Mouse (Mus musculus) liver, adult (tissue): ENCODE results near the gene Slc7a9.

Experiments used
- GATA4 ChIP-seq: IDR thresholded peaks from 2 replicates; pipeline ENCODE4 v1.6.1; 2014; ENCODE audit warnings: mild to moderate bottlenecking, low read length; ENCODE audit not compliant: insufficient replicate concordance

Gene Slc7a9

DNA sequence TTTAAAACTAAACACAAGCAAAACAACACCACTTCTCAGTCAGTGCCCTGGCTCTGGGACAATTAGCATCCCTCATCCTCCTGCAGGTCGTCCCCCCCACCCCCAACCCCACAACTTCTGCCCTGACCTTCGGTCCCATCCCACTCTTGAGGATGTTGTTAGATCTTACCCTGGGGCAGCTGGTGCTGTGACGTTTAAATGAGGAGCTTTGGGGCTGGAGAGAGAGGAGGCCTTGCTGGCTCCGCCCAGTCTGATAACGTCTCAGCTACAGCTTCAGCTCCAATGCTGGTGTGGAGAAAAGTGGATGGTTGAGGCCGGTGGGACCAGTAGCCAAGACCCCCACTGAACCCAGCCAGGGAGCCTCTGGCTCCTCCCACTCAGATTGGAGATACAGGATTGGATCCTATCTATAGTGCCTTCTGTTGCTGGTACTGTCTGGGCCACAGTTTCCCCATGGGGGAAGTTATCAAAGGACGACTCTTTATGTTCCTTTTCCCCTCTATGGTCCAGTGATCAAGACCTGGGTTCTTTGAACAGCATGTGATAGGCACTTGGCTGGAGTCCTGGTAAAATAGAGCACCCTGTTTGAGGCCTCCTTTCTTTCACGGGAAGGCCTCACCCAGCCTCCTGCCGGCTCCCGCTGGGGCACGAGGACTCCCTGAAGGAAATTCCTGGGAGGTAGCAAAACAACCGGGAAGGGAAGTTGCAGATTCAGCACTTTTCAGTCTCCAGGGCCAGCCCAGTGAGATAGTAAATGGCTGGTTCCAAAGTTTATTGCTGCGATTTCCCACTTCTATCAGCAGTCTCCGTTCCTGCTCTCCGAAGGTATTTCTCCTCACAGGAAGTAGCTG lies at the start of gene Slc7a9:
Gene Slc7a9, plus strand, starts transcription at position 801 of the 851 bp plus-strand sequence.
- TF ChIP-seq GATA4: no peak

DNA sequence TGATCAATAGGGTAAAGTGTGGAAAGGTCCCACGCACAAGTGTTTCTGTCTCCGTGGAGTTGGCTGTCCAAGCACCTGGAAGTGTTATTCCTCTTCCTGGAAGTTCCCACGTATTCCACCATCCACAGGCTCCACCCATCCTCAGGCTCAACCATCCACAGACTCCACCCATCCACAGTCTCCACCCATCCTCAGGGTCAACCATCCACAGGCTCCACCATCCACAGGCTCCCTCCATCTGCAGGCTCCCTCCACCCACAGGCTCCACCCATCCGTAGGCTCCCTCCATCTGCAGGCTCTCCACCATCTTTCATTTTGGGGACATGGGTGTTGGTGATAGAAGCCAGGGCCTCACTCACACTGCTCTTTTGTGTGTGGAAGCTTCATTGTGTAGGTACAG lies 47.4 kb upstream of the Slc7a9 start:
- no peak for TF ChIP-seq GATA4

DNA sequence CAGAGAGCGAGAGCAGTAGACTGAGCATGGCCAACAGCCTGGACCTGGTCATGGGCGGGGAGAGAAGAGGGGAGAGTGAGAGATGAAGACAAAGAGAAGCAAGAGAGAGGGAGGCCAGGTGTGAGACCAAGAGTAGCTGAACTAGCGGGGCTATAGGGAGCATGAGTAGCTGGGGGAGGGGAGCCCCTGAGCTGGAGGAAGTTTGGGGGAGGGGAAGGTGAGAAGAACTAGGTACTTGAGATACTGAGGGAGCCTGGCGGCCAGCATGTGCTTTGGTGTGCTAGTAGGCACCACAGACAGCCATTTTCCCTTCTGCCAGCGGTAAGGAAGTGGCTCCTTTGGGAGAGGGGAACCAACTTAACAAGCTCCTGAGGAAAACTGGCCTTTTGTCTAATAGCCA lies 33.4 kb upstream of the Slc7a9 start:
- no peak for TF ChIP-seq GATA4

DNA sequence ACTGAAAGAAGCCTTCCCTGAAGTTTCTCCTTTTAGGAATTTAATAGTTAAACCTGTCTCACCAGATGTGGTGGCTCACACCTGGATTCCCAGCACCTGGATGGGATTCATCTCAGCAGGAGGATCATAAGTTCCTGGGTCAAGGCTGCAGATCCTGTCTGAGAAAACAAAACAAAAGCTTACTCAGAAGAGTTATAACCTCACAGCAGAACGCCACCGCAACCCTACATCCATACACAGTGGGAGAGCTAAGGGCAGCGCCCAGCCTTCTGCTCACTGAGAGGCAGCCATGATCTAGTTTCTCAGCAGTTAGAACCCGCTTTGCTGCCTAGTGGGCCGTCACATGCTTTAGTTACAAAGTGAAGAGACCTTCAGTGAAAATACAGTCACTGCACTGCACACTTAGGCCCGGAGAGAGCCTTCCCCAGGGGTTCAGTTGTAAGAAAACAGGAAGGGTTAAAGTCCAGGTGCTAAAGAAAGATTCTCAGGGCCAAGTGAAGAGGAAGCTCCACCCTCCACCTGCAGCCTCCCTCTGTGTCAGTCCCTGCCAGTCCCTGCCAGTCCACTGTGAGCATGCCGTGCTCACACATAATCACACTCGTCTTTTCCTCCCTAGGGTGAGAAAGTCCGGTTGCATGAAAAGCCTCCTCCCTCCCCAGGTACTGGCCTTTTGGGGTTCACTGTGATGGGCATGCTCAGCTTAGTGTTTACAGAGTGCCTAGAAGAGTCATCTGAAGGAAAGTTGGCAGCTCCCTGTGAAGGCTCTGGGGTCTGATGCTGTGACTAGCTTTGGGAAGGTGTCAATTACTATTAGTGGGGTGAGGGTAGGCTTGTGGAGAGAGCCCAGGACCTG lies 32.6 kb upstream of the Slc7a9 start:
- no peak for TF ChIP-seq GATA4

DNA sequence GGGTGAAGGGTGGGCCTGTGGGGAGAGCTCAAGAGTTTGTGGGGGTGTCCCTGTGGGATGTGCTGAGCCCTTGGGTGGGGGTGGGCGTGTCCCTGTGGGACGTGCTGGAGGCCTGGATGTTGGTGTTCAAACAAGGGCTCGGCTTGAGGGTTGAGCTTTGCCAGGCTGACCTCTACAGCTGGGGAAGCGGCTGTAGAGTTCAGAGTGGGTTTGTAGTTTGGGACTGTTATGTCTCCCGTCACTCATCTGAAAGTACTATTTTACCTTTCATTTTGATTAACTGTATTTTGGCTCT lies 32.0 kb upstream of the Slc7a9 start:
- no peak for TF ChIP-seq GATA4

DNA sequence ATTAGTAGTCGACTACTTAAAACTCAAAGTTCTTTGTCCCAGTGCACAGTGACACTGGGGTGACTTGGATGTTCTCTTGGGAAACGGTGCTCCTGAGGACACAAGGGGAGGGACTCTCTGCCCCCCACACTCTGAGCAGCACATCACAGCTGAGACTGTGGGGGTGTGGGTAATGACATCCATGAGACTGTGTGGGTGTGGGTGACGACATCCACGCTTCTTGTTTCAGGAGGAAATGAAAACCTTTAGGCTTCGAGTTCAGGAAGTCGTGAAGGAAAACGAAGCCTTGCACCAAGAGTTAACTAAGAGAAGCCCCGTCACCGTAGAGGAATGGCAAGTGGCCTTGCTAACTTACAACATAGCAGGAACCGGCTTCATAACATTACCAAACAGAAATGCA lies 25.5 kb upstream of the Slc7a9 start:
- TF ChIP-seq GATA4: no peak

DNA sequence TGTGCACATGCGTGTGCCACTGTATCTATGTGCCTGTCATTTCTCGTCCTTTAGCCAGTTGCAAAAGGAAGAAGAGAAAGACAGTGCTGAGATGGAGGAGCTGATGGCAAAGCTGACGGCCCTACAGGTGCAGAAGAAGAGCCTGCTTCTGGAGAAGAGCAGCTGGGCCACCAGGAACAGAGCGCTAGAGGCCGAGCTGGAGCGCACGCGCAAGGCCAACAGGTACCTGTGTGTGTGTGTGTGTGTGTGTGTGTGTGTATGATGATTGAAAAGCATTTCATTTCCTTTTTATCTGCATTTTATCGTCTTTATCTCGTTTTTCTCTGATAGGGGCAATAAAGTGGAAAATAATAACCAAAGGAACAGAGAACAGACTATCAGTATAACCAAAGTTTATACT lies 20.4 kb upstream of the Slc7a9 start:
- no peak for TF ChIP-seq GATA4

DNA sequence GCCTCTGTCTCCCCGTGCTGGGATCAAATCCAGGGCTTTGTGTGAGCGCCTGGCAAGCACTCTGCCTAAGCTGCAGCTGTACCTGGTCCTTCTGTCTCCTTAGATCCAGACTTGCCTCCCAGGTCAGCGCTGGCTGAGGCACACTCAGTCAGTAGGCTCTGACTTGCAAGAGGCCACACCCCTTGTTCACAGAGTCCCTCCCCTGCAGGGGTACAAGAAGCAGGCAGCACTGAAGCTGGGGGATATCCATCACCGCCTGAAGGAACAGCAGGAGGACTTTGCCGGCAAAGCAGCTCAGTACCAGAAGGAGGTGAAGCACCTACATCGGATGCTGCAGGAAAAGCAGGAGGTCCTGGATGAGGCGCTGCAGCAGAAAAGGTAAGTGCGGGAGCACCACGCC lies 13.3 kb upstream of the Slc7a9 start:
- no peak for TF ChIP-seq GATA4

DNA sequence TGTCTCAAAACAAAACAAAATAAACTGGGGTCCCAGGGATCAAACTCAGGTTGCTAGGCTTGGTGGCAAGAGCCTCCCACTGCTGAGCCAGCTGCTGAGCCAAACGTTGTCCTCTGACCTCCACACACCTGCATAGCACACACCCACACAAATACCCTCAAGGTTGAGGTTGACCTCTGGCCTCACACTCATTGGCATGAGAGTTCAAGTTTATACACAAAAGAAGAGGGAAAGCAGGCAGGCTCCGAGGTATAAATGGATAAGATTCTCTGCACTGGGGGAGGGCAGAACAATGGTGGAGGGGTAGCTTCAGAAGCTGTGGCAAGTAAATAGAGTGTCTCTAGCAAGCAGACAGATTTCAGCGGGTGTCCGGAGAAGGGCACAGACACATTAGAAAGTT lies 1.1 kb upstream of the Slc7a9 start:
- TF ChIP-seq GATA4: no peak

DNA sequence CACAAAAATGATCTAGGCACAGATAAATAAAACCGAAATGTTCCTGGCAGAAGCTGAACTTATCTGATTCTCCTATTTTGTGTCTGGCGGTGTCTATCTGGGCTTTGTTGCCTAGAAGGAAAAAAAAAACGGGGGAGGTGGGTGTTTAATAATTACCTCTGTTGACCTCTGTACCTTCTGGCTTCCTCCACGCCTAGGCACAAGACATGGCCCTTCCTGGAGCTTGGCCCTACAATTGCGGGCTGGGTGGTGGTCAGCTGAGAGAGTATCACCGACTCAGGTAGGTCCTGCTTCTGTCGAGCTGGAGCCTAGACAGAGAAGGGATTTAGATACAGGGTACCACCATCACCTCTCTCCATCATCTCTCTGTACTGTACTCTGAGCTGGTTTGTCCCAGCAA lies 271 bp downstream of the Slc7a9 start:
- no peak for TF ChIP-seq GATA4

DNA sequence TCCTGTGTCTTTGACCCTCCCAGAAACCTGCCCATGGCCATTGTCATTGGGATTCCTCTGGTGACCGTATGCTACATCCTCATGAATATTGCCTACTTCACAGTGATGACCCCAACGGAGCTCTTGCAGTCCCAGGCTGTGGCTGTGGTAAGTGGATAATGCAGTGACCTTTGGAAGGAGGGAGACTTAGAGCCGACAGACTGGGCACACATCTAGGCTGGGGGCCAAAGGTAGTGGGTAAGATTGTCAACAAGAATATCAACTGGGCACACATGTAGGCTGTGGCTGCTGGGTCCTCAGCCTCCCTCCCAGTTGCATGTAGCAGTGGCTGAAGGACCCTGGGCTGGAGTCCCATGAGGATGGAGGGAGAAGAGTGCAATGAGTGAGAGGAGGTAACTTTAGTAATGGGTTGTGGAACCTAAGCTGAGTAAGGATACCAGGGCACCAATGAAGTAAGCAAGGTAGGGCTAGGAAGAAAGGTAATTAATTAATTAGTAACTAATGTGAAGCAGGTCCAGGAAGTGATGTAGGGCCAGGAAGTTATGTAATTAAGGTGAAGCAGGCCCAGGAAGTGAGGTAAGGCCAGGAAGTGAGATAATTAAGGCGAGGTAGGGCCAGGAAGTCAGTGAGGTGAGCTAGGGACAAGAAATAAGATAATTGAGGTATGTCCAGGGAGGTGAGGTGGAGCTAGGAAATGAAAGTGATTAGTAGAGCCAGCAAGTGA lies 7.7 kb downstream of the Slc7a9 start:
- no peak for TF ChIP-seq GATA4

DNA sequence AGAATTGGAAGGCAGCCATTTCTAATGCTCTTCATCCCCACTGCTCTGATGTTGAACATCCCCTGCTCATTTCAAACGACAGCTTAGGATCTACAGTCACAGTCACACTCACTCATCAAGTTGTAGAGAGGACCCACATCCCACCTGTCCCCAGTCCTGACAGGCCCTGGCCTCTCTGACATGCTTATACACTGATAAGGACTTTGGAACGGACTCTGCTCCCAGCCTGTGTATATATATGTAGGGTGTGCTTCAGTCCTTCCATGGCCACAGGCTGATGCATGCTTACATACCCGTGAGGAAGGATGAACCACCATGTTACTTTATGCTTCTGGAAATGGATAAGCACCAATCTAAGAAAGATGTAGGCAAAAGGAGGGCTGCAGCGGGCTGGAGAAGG lies 12.4 kb downstream of the Slc7a9 start:
- no peak for TF ChIP-seq GATA4

DNA sequence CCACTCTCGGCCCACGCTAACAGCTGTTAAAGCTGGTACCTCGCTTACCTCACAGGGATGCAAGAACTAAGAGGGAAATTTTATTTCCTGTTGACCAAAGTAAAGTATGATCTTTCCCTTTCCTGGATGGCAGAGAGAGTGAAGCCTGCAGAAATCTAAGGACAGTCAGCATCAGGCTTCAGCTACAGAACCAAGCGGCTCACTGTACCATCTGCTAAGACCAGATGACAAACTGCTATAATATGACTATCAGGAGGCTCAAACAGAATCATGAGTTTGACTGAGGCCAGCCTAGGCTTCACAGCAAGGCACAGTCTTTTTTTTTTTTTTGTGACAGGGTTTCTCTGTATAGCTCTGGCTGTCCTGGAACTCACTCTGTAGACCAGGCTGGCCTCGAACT lies 16.4 kb downstream of the Slc7a9 start:
- no peak for TF ChIP-seq GATA4

DNA sequence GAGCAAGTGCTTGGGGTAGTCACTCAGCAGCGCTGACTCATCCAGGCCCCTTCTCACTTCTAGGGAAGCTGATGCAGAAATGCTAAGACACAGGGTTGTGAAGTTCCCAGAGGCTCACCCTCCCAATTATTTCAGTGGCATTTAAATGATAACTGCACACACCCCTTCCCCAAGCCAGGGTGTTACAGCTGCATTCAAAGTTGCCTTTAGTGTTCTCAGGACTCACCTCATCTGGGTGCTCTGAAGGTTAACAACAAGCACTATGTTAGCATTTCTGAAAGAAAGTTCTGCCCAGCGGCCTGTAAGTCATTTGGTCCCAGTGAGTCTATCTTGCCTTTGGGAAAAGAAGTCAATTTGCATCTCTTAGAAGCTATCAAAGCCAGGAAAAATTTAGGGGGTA lies 19.3 kb downstream of the Slc7a9 start:
- TF ChIP-seq GATA4: no peak

DNA sequence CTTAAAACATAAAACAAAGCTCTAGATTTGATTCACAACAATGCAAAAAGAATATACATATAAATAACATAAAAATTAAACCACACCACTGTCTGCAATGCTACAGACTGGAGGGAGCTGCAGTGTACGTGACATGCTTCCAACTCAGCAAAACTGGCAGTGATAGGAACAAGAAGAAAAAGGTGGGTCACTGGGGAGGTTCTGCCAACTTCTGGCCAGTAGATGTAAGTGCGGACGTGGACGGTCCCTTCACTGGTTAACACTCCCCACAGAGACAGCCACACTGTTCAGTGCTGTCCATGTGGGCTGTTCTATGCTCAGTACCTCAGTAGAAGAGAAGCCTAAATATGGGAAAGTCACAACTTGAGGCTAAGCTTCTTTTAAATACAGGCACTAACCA lies 22.2 kb downstream of the Slc7a9 start:
- no peak for TF ChIP-seq GATA4

DNA sequence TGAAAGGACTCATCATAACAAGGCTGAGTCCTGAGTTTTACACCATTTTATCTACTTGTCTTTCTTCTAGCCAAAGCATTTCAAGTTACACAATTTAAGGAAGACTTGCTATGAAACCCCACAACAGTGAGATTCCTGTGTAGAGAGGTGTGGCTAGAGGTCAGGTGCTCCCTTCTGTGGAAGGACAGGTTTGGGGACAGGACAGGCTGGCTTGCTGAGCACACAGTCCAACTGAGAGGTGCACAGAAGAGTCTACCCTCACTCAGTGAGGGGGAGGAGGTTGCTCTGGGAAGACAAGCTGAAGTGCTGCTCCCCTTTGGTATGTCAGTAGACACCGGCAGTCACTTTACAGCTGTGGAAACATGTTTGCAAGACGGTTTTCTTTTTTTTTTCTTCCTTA lies 27.9 kb downstream of the Slc7a9 start:
- no peak for TF ChIP-seq GATA4
